Mouse (Mus musculus) embryonic fibroblast, embryonic 13.5 days (primary cell): Measurements from ENCODE around the gene Rabgap1l.

ENCODE experiments used
- CTCF ChIP-seq: IDR thresholded peaks from 2 replicates; pipeline ENCODE4 v1.5.1; 2011; ENCODE audit warnings: mild to moderate bottlenecking, control low read depth, low read length, moderate library complexity, borderline replicate concordance; ENCODE audit not compliant: insufficient read depth
- POLR2A ChIP-seq: IDR thresholded peaks from 2 replicates; pipeline ENCODE4 v1.6.1; 2011; ENCODE audit warnings: low read depth, mild to moderate bottlenecking, control low read depth, low read length, moderate library complexity

GRCm38 (mm10) chr1:160306336-160306735, 486.7 kb downstream of the Rabgap1l start:
- TF ChIP-seq CTCF (no peak), POLR2A (no peak)
